Mouse (Mus musculus) gastrocnemius, postnatal 14 days (tissue): ENCODE measurements at regions not wholly inside any gene's neighbourhood (a gene's known extent, or its start where the extent isn't known, plus 50 kb on each side); places are given as distances from the start of the nearest gene placed in this dataset.

Source experiments
- DNase-seq: peaks from one replicate; pipeline ENCODE4 v3.0.0; 2021; ENCODE audit warnings: mixed read lengths
- intact Hi-C: fragments of 180-260 bp; cut with DNase I; formaldehyde crosslinking; loops from one replicate; pipeline ENCODE4 v1.15.1; 2025; ENCODE audit warnings: low total_unique reads

- intact Hi-C loops = no loop called here
Measured at GRCm38 (mm10) chr1:163650577-163651180, 74.4 kb downstream of the Mettl11b start.

GRCm38 (mm10) chr1:163642091-163642490 lies 82.9 kb downstream of the Mettl11b start:
- DNase-seq = no peak
- intact Hi-C loops = no loop called here

More at GRCm38 (mm10) chr1:163650577-163651180, 74.4 kb downstream of the Mettl11b start:
- no peak for DNase-seq

GRCm38 (mm10) chr1:163640527-163641228 lies 84.4 kb downstream of the Mettl11b start:
- intact Hi-C loops = no loop called here
- DNase-seq = no peak

- no peak for DNase-seq
- intact Hi-C loops = no loop called here
Measured at GRCm38 (mm10) chr1:163630291-163630812, 94.7 kb downstream of the Mettl11b start.

GRCm38 (mm10) chr1:163624887-163625286 lies 100.1 kb downstream of the Mettl11b start:
- intact Hi-C loops = no loop called here
- no peak for DNase-seq

GRCm38 (mm10) chr1:163621293-163621692 lies 103.7 kb downstream of the Mettl11b start:
- DNase-seq = no peak
- intact Hi-C loops = no loop called here

GRCm38 (mm10) chr1:163619831-163620230 lies 105.2 kb downstream of the Mettl11b start:
- DNase-seq = no peak
- intact Hi-C loops = no loop called here

GRCm38 (mm10) chr1:163618132-163618531 lies 106.9 kb downstream of the Mettl11b start:
- intact Hi-C loops = no loop called here
- DNase-seq = no peak

GRCm38 (mm10) chr1:163616596-163616995 lies 108.4 kb downstream of the Mettl11b start:
- intact Hi-C loops = no loop called here
- no peak for DNase-seq

- intact Hi-C loops = no loop called here
- DNase-seq = no peak
Measured at GRCm38 (mm10) chr1:163608429-163608828, 116.6 kb downstream of the Mettl11b start.

GRCm38 (mm10) chr1:163607701-163608100 lies 117.3 kb downstream of the Mettl11b start:
- peak; percentile 75 for DNase-seq
- intact Hi-C loops = no loop called here

- DNase-seq = no peak
- intact Hi-C loops = no loop called here
Measured at GRCm38 (mm10) chr1:163599926-163600890, 124.8 kb downstream of the Mettl11b start.

- DNase-seq = no peak
- intact Hi-C loops = no loop called here
Measured at GRCm38 (mm10) chr1:163576411-163576810, 148.6 kb downstream of the Mettl11b start.

- DNase-seq = no peak
- intact Hi-C loops = no loop called here
Measured at GRCm38 (mm10) chr1:163575593-163575992, 149.4 kb downstream of the Mettl11b start.

- peak; percentile 32 for DNase-seq
- intact Hi-C loops = no loop called here
Measured at GRCm38 (mm10) chr1:163574409-163575161, 150.4 kb downstream of the Mettl11b start.

- intact Hi-C loops = no loop called here
- DNase-seq = no peak
Measured at GRCm38 (mm10) chr1:163573533-163573932, 151.5 kb downstream of the Mettl11b start.

GRCm38 (mm10) chr1:163563791-163564190 lies 160.3 kb upstream of the Gorab start:
- intact Hi-C loops = no loop called here
- DNase-seq = no peak

GRCm38 (mm10) chr1:163563064-163563463 lies 159.6 kb upstream of the Gorab start:
- DNase-seq = no peak
- intact Hi-C loops = no loop called here

- intact Hi-C loops = no loop called here
- no peak for DNase-seq
Measured at GRCm38 (mm10) chr1:163562166-163562733, 158.8 kb upstream of the Gorab start.
